Mouse (Mus musculus): Measurements from ENCODE around the gene Col7a1.

The Col7a1 gene

GRCm38 (mm10) chr9:108987704-108988350 lies 34.4 kb downstream of the Col7a1 start:
- no peak for DNase-seq

- DNase-seq = no peak
Measured at GRCm38 (mm10) chr9:108989802-108990461, 36.5 kb downstream of the Col7a1 start.

- no peak for DNase-seq
Measured at GRCm38 (mm10) chr9:108990462-108990820, 37.1 kb downstream of the Col7a1 start.

- peak; percentile 97 to 99 for DNase-seq
Measured at GRCm38 (mm10) chr9:108991428-108992084, 38.2 kb downstream of the Col7a1 start, which contains the start of gene Pfkfb4. Gene Pfkfb4, plus strand, starts transcription at chr9:108991778.

GRCm38 (mm10) chr9:108992085-108992469 lies 38.7 kb downstream of the Col7a1 start:
- DNase-seq = no peak

- no peak for DNase-seq
Measured at GRCm38 (mm10) chr9:108992620-108993361, 39.4 kb downstream of the Col7a1 start.

GRCm38 (mm10) chr9:108996411-108996810 lies 43.0 kb downstream of the Col7a1 start:
- DNase-seq = no peak

- no peak for DNase-seq
Measured at GRCm38 (mm10) chr9:108998287-108999166, 45.1 kb downstream of the Col7a1 start.

- no peak for DNase-seq
Measured at GRCm38 (mm10) chr9:108999167-108999526, 45.8 kb downstream of the Col7a1 start.

- peak; percentile 85 to 86 for DNase-seq
Measured at GRCm38 (mm10) chr9:109000726-109001125, 47.3 kb downstream of the Col7a1 start.

- DNase-seq = peak; percentile 77 to 78
Measured at GRCm38 (mm10) chr9:109003201-109003600, 49.8 kb downstream of the Col7a1 start.

GRCm38 (mm10) chr9:109007025-109007780 lies 53.8 kb downstream of the Col7a1 start:
- no peak for DNase-seq

- DNase-seq = no peak
Measured at GRCm38 (mm10) chr9:109008081-109008480, 54.7 kb downstream of the Col7a1 start.

GRCm38 (mm10) chr9:109008994-109009635 lies 55.7 kb downstream of the Col7a1 start:
- DNase-seq = no peak

- DNase-seq = no peak
Measured at GRCm38 (mm10) chr9:109009636-109010315, 56.4 kb downstream of the Col7a1 start.

GRCm38 (mm10) chr9:109010316-109010690 lies 56.9 kb downstream of the Col7a1 start:
- DNase-seq = no peak

- DNase-seq = no peak
Measured at GRCm38 (mm10) chr9:109015397-109015796, 62.0 kb downstream of the Col7a1 start.

GRCm38 (mm10) chr9:109016973-109017604 lies 63.7 kb downstream of the Col7a1 start:
- DNase-seq = no peak

- DNase-seq = peak; percentile 65 to 70
Measured at GRCm38 (mm10) chr9:109021428-109021827, 68.0 kb downstream of the Col7a1 start.

Data from B cell, adult 2 months (primary cell).